In genomic region chr3:89772968-89773709, GRCm38 (mm10) we compare ENCODE assay signal across 8 mouse cellular contexts. TPM values are rescaled to one million over a fixed set of nuclear protein-coding genes. Genes with fewer than 3 reads are reported as not detected.
A peak's percentile ranks its signal among the peaks of the same experiment; 100 is the strongest.
DNase-seq lines count a peak whose midpoint lies in the region; ATAC-seq lines count a peak whose summit lies in the region.

Ube2q1 (plus strand) TSS chr3:89773616.

- peak within 1 kb of the TSS; percentile 88 for H3K4me2 ChIP-seq in hindbrain, embryonic 11.5 days (replicated peaks; ENCODE audit: low read depth, low read length)

- peak; percentile 97 for DNase-seq in MN1 (ENCODE audit: low spot score)
- DNase-seq in cerebellum, adult 9-10 months, result peak; percentile 96
- DNase-seq in frontal cortex, adult 2 months (ENCODE audit: extremely low spot score in 1 of 2, low spot score in 1 of 2), result peak; percentile 96 to 98
- DNase-seq in hindbrain, embryonic 11.5 days (ENCODE audit: low spot score), result peak; percentile 94
- DNase-seq in layer of hippocampus, postnatal 10 days (ENCODE audit: low spot score in 2 of 2), result peak; percentile 95 to 97
- peak; percentile 97 for DNase-seq in lung, postnatal 10 days
- DNase-seq in ovary, postnatal 36 days (ENCODE audit: low spot score), result peak; percentile 95
- DNase-seq in thymus, postnatal 25 days, result peak; percentile 96

- H3K9me3 ChIP-seq in hindbrain, embryonic 11.5 days (ENCODE audit: control insufficient read depth, low read length), result no peaks in the 10 kb centered on the region

- WGBS in hindbrain, embryonic 11.5 days, result 1% methylated on average over 64 of the region's 90 CpGs

- H3K27ac ChIP-seq in hindbrain, embryonic 11.5 days (ENCODE audit: low read depth, low read length), result peak within 1 kb of the TSS; percentile 97

- peaks cover 14% of the 10 kb centered on the region for H3K4me1 ChIP-seq in hindbrain, embryonic 11.5 days (replicated peaks; ENCODE audit: control insufficient read depth, insufficient read depth, low read length)

- H3K4me3 ChIP-seq in hindbrain, embryonic 11.5 days (ENCODE audit: low read depth, low read length), result peak within 1 kb of the TSS; percentile 90

- peak; percentile 94 for ATAC-seq in hindbrain, embryonic 11.5 days (ENCODE audit: low FRiP score)

- no peaks in the 10 kb centered on the region for H3K36me3 ChIP-seq in hindbrain, embryonic 11.5 days (ENCODE audit: control insufficient read depth, insufficient read depth, low read length)

- H3K27me3 ChIP-seq in hindbrain, embryonic 11.5 days (ENCODE audit: control insufficient read depth, insufficient read depth, low read length), result no peaks in the 10 kb centered on the region

- H3K9ac ChIP-seq in hindbrain, embryonic 11.5 days (ENCODE audit: low read depth, low read length), result peak within 1 kb of the TSS; percentile 100

RNA-seq across cellular contexts. Expression of gene Ube2q1, which starts in this region (rescaled TPM):
- 56.9 and 58.0 TPM in 2 replicates for polyA plus RNA-seq in frontal cortex, adult 2 months (2012; rRNA removed)
- polyA plus RNA-seq in hindbrain, embryonic 11.5 days (2014; fragmentation: Nextera tagmentation; extraction: Ambion mirVana), result 21.9 and 24.9 TPM in 2 replicates
- total RNA-seq in layer of hippocampus, postnatal 10 days (2021), result 10 to 100 TPM; 78.9 to 80.0 TPM

Comparison
In these comparisons a context has a peak if more than half of its experiments do, and no peak if none do; other contexts are left out.
1. Peak in every context shown above with its lines: DNase-seq, ATAC-seq, H3K4me3 ChIP-seq and H3K27ac ChIP-seq.